Mouse (Mus musculus): ENCODE data around the gene Adcy5. TPM values are rescaled to one million over a fixed set of nuclear protein-coding genes. Genes with fewer than 3 reads are reported as not detected.
A peak's percentile ranks its signal among the peaks of the same experiment; 100 is the strongest.

Gene Adcy5
- polyA plus RNA-seq, 1 experiment: 12.1 TPM

- no peak for DNase-seq (ENCODE audit: low read depth, low spot score)
- WGBS: 92% methylated on average over 2 of the region's 2 CpGs
Observed at GRCm38 (mm10) chr16:35307331-35307730, 152.7 kb downstream of the Adcy5 start.

- no peak for DNase-seq (ENCODE audit: low read depth, low spot score)
- WGBS: 92% methylated on average over 6 of the region's 6 CpGs
Observed at GRCm38 (mm10) chr16:35308016-35308415, 153.3 kb downstream of the Adcy5 start.

GRCm38 (mm10) chr16:35308486-35309143 is 153.9 kb downstream of the Adcy5 start:
- WGBS: 80% methylated on average over 6 of the region's 6 CpGs
- DNase-seq (ENCODE audit: low read depth, low spot score): no peak

- DNase-seq (ENCODE audit: low read depth, low spot score): no peak
- WGBS: 76% methylated on average over 4 of the region's 4 CpGs
Observed at GRCm38 (mm10) chr16:35309634-35310033, 155.0 kb downstream of the Adcy5 start.

- WGBS: 27% methylated on average over 2 of the region's 2 CpGs
- no peak for DNase-seq (ENCODE audit: low read depth, low spot score)
Observed at GRCm38 (mm10) chr16:35310551-35311110, 156.0 kb downstream of the Adcy5 start.

GRCm38 (mm10) chr16:35311586-35311985 is 156.9 kb downstream of the Adcy5 start:
- DNase-seq (ENCODE audit: low read depth, low spot score): no peak
- WGBS: 78% methylated on average over 8 of the region's 8 CpGs

- no peak for DNase-seq (ENCODE audit: low read depth, low spot score)
- 84% methylated on average over 3 of the region's 3 CpGs for WGBS
Observed at GRCm38 (mm10) chr16:35315496-35315895, 160.8 kb downstream of the Adcy5 start.

GRCm38 (mm10) chr16:35316856-35317264 is 162.2 kb downstream of the Adcy5 start:
- no peak for DNase-seq (ENCODE audit: low read depth, low spot score)

GRCm38 (mm10) chr16:35317460-35317859 is 162.8 kb downstream of the Adcy5 start:
- no peak for DNase-seq (ENCODE audit: low read depth, low spot score)

GRCm38 (mm10) chr16:35318397-35318796 is 163.7 kb downstream of the Adcy5 start:
- no peak for DNase-seq (ENCODE audit: low read depth, low spot score)
- WGBS: 75% methylated on average over 6 of the region's 6 CpGs

More at GRCm38 (mm10) chr16:35317460-35317859, 162.8 kb downstream of the Adcy5 start:
- 90% methylated on average over 5 of the region's 5 CpGs for WGBS

GRCm38 (mm10) chr16:35319335-35319734 is 164.7 kb downstream of the Adcy5 start:
- DNase-seq (ENCODE audit: low read depth, low spot score): peak; percentile 21
- 25% methylated on average over 4 of the region's 4 CpGs for WGBS

- WGBS: 84% methylated on average over 2 of the region's 2 CpGs
- no peak for DNase-seq (ENCODE audit: low read depth, low spot score)
Observed at GRCm38 (mm10) chr16:35319773-35320172, 165.1 kb downstream of the Adcy5 start.

GRCm38 (mm10) chr16:35330451-35330850 is 175.8 kb downstream of the Adcy5 start:
- 83% methylated on average over 1 of the region's 1 CpGs for WGBS
- no peak for DNase-seq (ENCODE audit: low read depth, low spot score)

Other genes with a start within 250 kb of the Adcy5 start
- gene Hacd2, start 132.4 kb upstream of the Adcy5 start, polyA plus RNA-seq (2012; rRNA removed): 15.6 and 22.6 TPM in 2 replicates
- 25.7 and 26.1 TPM in 2 replicates for gene Sec22a, start 209.0 kb downstream of the Adcy5 start, polyA plus RNA-seq (2012; rRNA removed)